Mouse (Mus musculus) lung, adult 18-20 months (tissue): ENCODE results near the gene Fn3krp.
A peak's percentile ranks its signal among the peaks of the same experiment; 100 is the strongest.

Source experiments
- DNase-seq, 2 experiments: peaks; one replicate each; pipeline ENCODE4 v3.0.0; 2022; ENCODE audit warnings: mixed read lengths in 2 of 2

Fn3krp gene

DNA sequence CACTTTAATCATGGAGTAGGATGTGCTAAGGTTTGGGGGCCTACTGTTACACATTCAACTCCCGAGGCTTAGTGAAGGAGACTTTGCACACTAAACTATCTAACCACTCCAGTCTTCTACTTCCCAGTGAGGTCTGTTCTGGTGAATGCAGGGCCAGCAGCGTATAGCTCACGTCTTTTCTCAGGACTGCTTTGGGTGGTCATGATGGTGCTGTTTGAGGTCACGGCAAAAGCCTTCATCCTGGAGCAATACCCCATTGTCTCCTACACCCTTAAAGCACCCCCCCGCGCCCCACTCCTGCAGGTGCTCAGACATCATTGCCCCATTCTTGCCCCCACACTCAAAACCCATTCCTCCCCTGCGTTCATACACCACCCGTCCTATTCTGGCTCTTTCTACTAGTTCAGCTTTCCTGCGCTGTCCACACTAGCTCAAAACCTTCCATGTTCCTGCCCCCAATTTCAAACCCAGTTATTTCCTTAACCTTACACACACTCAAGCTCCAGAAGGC lies 30.1 kb downstream of the Fn3krp start:
- no peak for DNase-seq

DNA sequence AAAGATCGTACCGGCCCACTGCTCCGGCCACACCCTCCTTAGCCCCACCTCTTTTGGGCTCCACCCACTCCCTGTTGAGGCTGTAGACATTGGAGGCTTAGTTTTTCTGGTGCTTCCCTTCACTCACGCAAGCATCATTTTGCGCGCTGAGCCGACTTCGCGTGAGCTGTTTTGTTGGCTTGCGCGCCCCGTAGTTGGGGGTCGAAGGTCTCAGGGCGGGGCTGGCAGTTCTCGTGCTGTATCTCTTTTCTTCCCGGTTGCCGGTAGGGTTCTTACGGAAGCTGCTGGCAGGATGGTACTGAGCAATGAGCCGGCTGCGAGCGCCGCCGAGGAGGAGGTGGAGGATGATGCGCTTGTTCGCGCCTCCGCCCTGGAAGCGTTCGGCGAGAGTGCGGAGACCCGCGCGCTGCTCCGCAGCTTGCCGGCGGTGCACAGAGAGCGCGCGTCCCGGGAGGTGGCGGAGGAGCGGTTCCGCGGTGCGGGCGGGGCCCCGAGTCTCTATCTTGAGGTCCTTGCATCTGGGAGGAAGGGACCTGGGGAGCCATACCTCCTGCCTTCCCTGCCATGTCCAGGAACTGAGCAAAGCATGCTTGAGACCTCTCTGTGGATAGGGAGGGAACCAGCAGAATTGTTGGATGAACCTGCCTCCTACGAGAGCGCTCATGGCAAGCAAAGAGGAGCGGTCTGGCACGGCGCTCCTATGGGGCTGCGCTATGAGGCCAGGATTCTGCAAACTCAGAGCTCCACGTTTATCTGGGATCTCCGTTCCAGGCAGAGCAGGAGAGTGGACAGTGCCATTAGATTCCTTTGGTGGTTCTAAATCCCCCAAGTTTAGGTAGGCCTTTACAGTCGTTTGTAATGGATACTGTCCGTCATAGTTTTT lies 30.8 kb downstream of the Fn3krp start, which contains the start of gene Tbcd:
TSS of gene Tbcd (plus strand) at position 197 of the 883 bp plus-strand sequence.
- DNase-seq = peak; percentile 93 to 95

DNA sequence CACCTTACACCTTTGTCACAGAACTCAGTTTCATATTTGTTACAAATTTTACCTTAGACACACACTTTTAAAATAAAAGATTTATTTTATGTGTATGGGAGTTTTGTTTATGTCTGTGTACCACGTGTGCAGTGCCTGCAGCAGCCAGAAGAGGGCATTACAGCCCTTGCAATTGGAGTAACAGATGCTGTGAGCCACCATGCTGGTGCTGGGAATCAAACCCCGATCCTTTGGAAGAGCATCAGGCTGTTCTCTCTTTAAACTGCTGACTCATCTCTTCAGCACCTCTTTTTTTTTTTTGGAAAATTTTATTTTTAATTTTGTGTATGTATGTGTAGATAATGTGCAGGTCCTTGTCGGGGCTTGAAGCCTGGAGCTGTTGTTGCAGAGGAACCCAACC lies 36.7 kb downstream of the Fn3krp start:
- no peak for DNase-seq

DNA sequence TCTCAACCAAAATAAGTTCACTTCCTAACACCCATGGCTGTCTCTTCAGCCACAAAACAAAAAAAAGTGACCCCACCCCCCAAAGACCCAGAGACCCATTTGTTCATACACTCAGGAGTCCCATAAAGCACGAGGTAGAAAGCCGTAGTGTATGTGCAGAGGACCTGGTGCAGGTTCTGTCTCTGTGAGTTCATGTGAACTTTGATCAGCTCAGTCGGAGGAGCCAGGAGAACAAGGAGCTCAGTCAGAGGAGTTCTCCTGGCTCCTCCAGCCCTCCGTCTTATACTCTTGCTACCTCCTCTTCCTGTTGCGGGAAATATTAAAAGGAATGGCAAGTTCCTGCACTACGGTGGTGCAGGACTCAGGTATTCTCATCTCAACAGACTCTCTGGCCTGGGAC lies 46.2 kb downstream of the Fn3krp start:
- no peak for DNase-seq

DNA sequence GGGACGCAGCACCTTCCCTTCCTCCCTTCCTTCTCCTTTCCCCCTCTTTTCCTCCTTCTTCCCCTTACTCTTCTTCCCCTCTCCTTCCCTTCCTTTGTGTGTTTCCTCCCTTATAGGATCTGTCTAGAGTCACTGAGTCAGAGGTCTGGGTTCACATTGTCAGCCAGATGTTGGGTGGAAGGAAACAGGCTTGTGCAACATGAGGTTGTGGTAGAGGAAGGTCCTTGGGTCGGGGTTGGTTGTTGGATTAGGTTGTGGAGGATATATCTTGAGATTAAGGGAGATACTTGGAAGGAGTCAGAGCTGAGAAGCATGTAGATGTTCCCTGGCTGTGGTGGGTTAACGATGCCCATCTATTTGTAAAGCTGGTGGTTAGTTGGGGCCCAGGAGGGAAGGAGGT lies 53.6 kb downstream of the Fn3krp start:
- no peak for DNase-seq

DNA sequence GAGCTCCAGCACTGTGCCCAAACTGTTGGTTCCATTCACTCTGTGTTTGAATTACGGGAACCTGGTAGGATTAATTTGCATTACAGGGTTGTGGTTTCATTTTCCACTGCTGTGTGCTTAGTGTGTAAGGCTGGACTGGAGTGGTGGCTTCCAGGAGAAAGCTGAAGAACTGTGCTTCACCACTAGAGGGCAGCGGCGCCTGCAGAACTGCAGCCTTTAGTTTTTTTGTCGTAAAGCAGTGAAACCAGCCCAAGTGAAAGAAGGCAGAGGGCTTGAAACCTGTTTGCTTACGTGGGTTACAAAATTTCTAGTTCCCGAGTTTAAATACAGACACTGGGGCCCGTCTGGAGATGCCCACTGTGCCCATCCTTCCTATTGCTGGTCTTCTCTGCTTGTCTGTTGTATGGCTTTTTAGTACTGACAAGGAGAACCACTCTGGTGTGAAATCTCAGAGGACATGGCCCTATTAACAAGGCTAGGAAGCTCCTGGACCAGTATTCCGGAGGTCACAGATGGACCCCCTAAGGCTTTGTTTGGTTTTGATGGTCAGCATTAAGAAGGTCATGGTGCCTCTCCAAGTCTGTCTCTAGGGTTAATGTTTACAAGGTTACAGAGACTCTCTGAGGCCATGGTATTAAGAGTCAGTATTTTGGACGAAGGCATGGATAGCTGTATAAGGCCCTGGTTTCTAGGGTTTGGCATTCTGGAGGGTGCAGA lies 54.7 kb downstream of the Fn3krp start:
- peak; percentile 63 to 72 for DNase-seq

DNA sequence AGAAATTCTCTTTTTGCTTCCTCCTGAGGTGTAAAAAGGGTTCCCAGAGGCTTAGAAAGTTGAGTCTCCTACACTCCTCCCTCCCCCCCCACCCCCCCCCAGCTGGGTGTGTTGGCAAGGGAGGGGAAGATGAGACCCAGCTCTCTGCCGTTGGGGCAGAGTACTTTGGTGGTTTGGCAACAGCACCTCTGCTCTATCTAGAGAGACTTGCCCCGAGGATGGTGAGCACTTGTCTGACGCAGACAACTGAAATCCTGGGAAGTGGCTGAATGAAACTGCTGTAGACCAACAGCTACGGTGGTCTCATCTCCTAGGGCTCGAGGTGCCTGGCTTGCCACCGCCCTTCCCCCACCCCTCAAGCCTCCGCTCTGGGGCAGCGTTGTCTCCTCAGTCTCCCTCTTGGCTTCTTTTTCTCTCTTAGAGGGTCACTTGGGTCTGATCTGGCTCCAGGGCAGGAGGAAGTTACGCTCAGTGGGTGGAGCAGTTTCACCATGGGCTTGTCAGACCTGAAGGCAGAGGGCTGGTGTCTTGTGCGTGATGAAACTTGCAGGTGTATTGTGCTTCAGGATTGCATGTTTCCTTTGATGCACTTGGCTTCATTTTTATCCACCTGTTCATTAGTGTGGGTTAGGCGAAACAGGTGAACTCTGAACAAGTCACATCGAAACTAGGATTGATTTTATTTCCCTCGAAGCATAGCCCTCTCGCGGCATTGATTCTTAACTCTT lies 58.4 kb downstream of the Fn3krp start:
- DNase-seq = no peak
